ENCODE assay signal across 8 mouse cellular contexts in the genomic region with DNA sequence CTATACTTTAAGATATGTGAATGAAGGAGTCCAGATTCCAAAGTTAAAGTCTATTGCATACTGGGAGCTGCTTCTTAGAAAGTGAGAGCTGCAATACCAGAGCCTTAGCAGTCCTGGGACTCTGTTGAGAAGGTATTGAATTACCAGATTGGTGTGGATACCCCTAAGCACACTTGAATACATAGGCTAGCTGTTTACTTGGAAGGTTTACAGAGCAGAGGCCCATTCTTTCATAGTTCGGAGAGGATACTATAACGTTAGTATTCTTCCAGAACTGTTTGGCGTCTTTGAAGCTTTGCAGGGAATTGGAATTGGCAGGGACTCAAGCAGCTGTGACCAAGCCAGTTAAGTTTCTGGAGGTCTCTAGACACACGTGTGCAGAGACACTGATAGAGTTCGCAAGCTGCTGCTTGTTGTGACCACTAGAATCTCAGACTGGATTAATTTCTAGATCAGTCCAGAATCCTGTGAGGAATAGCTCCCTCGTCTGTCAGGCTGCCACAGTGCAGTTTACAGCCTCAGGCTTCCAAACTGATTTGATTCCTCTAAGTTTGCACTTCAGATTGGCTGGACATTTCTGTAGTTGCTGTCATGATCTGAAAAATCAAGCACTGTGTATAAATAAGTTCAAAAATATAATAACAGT. TPM values are rescaled to one million over a fixed set of nuclear protein-coding genes. Genes with fewer than 3 reads are reported as not detected.
DNase-seq lines count a peak whose midpoint lies in the region; ATAC-seq and TF ChIP-seq lines count a peak whose summit lies in the region.
"Had no signal": no experiment of that assay in that cellular context is flagged by ENCODE, and none has a peak within 500 bp of the region (broad histone marks: within the 10 kb centered on the region; RNA-seq: fewer than 3 reads in every experiment).

No protein-coding gene starts in this region.

- no peak overlapping the region for H3K9ac ChIP-seq in lung, embryonic 15.5 days
- no peak overlapping the region for H3K9ac ChIP-seq in forebrain, embryonic 14.5 days (ENCODE audit: low read length)
- no peak overlapping the region for H3K9ac ChIP-seq in midbrain, postnatal 0 days (replicated peaks; ENCODE audit: low read length, poor library complexity, severe bottlenecking)
- H3K9ac ChIP-seq: embryonic facial prominence, embryonic 13.5 days had no signal

- H3K4me1 ChIP-seq in lung, embryonic 15.5 days, result 0 out of 2 replicates have a peak, but pooled peaks cover 4% of the 10 kb centered on the region
- H3K4me1 ChIP-seq in forebrain, embryonic 14.5 days (ENCODE audit: control insufficient read depth, insufficient read depth, low read length), result no peaks in the 10 kb centered on the region
- no peaks in the 10 kb centered on the region for H3K4me1 ChIP-seq in midbrain, postnatal 0 days (ENCODE audit: insufficient read depth, low read length)
- H3K4me1 ChIP-seq: embryonic facial prominence, embryonic 13.5 days had no signal

- peak; percentile 81 for TF ChIP-seq CTCF in midbrain, postnatal 0 days (IDR thresholded peaks at IDR 0.05)

- peak; percentile 31; the same call in 1 of the 2 replicates for ATAC-seq in lung, embryonic 15.5 days (ENCODE audit: borderline replicate concordance, extremely low read depth, low FRiP score, low TSS enrichment)
- ATAC-seq in forebrain, embryonic 14.5 days, result peak; percentile 62
- peak; percentile 72 for ATAC-seq in midbrain, postnatal 0 days (ENCODE audit: low FRiP score)
- ATAC-seq in megakaryocyte-erythroid progenitor cell, adult 5-6 weeks (replicated peaks; ENCODE audit: low FRiP score, low TSS enrichment, poor library complexity, severe bottlenecking), result no peak

- DNase-seq in lung, postnatal 14 days, result no peak
- DNase-seq in brain, adult 2 months (ENCODE audit: low read depth, low spot score), result peak; percentile 82
- DNase-seq in forebrain, embryonic 14.5 days (ENCODE audit: low spot score), result peak; percentile 68
- peak; percentile 51 for DNase-seq in layer of hippocampus, adult 9-11 months
- peak; percentile 79 for DNase-seq in midbrain, postnatal 0 days (ENCODE audit: low spot score)

- H3K9me3 ChIP-seq in lung, embryonic 15.5 days, result no peaks in the 10 kb centered on the region
- H3K9me3 ChIP-seq in forebrain, embryonic 14.5 days (replicated peaks; ENCODE audit: control insufficient read depth, low read length), result no peaks in the 10 kb centered on the region
- H3K9me3 ChIP-seq in midbrain, postnatal 0 days (ENCODE audit: low read length), result no peaks in the 10 kb centered on the region
- H3K9me3 ChIP-seq: embryonic facial prominence, embryonic 13.5 days had no signal

- WGBS in lung, embryonic 15.5 days, result 21% methylated on average over 6 of the region's 6 CpGs
- 42% methylated on average over 6 of the region's 6 CpGs for WGBS in forebrain, embryonic 14.5 days
- 27% methylated on average over 6 of the region's 6 CpGs for WGBS in midbrain, postnatal 0 days

- H3K27me3 ChIP-seq in lung, embryonic 15.5 days, result no peaks in the 10 kb centered on the region
- no peaks in the 10 kb centered on the region for H3K27me3 ChIP-seq in forebrain, embryonic 14.5 days (replicated peaks; ENCODE audit: control insufficient read depth, insufficient read depth, low read length)
- H3K27me3 ChIP-seq in midbrain, postnatal 0 days (ENCODE audit: insufficient read depth, low read length), result no peaks in the 10 kb centered on the region
- H3K27me3 ChIP-seq: embryonic facial prominence, embryonic 13.5 days had no signal

- no peak overlapping the region for H3K27ac ChIP-seq in lung, embryonic 15.5 days
- no peak overlapping the region for H3K27ac ChIP-seq in forebrain, embryonic 14.5 days (ENCODE audit: low read depth, low read length)
- no peak overlapping the region for H3K27ac ChIP-seq in midbrain, postnatal 0 days (ENCODE audit: low read depth, low read length)
- H3K27ac ChIP-seq: embryonic facial prominence, embryonic 13.5 days had no signal

- no peaks in the 10 kb centered on the region for H3K36me3 ChIP-seq in lung, embryonic 15.5 days
- no peaks in the 10 kb centered on the region for H3K36me3 ChIP-seq in forebrain, embryonic 14.5 days (ENCODE audit: control insufficient read depth, insufficient read depth, low read length)
- no peaks in the 10 kb centered on the region for H3K36me3 ChIP-seq in midbrain, postnatal 0 days (ENCODE audit: insufficient read depth, low read length)
- H3K36me3 ChIP-seq: embryonic facial prominence, embryonic 13.5 days had no signal

- H3K4me3 ChIP-seq in lung, embryonic 15.5 days, result no peak overlapping the region
- H3K4me3 ChIP-seq in forebrain, embryonic 14.5 days (ENCODE audit: low read depth, low read length), result no peak overlapping the region
- H3K4me3 ChIP-seq in midbrain, postnatal 0 days (ENCODE audit: low read depth, low read length), result no peak overlapping the region
- H3K4me3 ChIP-seq: embryonic facial prominence, embryonic 13.5 days had no signal

- H3K4me2 ChIP-seq in lung, embryonic 15.5 days, result no peak overlapping the region
- H3K4me2 ChIP-seq in forebrain, embryonic 14.5 days (ENCODE audit: low read length), result no peak overlapping the region
- H3K4me2 ChIP-seq in midbrain, postnatal 0 days (ENCODE audit: low read depth, low read length, poor library complexity, severe bottlenecking), result no peak overlapping the region
- H3K4me2 ChIP-seq: embryonic facial prominence, embryonic 13.5 days had no signal

RNA-seq across cellular contexts. Expression of gene Gpr37, which starts 18.8 kb away (rescaled TPM):
- polyA plus RNA-seq in lung, embryonic 15.5 days (2015; fragmentation: Nextera tagmentation; extraction: Ambion mirVana), result 0.49 and 0.61 TPM in 2 replicates
- 1.1 and 1.7 TPM in 2 replicates for polyA plus RNA-seq in forebrain, embryonic 14.5 days (2014; fragmentation: Nextera tagmentation; extraction: Ambion mirVana)
- 6.9 and 8.4 TPM in 2 replicates for total RNA-seq in midbrain, postnatal 0 days (2014; rRNA removed)
- polyA plus RNA-seq in midbrain, postnatal 0 days (2015; fragmentation: Nextera tagmentation; extraction: Ambion mirVana), result 6.5 and 6.9 TPM in 2 replicates
- total RNA-seq in megakaryocyte-erythroid progenitor cell, adult 5-6 weeks (2014; fragmentation: Nextera tagmentation), result not detected in 2 replicates
- not detected in 2 replicates for total RNA-seq in megakaryocyte-erythroid progenitor cell, adult 5-6 weeks (2017)
